Mouse (Mus musculus) mature B cell (primary cell): Measurements from ENCODE around the gene Stk17b.
"Not testable (repeated sequence)": the region's sequence is repeated elsewhere in the genome, so short reads cannot be mapped to it uniquely, and the experiment has no call there.

Experiments
- in situ Hi-C: fragments of 300-500 bp; cut with MboI; formaldehyde crosslinking; loops from 2 replicates; pipeline ENCODE4 v1.14.3; 2019

The Stk17b gene

DNA sequence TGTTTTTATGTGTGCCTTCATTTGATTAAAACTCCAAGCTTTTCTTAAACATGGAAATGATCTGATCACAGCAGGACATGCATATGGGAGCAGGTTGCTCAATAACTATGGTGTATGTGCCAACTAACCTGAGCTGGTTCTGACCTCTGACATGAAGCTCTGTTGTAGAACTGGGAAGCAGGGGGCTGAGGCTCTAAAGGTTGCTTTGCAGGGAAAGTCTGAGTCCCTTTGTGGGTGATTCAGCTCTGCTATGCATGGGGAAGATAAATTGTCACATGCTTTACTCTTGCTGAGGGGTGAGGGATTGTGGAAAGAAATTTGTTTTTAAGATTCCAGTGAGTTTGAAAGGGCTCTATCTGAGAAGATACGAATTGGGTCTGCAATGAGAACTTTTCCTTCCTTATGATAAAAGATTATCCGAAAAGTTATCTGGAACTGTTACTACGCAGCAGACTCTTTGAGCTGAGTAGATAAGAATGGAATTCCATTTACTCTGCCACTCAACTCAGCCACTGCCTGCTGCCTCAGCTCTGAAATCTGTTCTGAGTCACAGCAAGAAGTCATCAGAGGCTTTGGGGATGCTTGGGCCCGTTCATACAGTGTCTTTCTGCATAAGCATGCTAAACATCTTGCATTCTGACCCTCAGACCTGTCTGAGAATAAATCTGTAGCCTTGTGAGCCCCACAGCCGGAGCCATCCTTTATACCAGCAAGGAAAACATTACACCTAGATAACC is 56.4 kb downstream of the Stk17b start:
- in situ Hi-C loops = no loop called here

DNA sequence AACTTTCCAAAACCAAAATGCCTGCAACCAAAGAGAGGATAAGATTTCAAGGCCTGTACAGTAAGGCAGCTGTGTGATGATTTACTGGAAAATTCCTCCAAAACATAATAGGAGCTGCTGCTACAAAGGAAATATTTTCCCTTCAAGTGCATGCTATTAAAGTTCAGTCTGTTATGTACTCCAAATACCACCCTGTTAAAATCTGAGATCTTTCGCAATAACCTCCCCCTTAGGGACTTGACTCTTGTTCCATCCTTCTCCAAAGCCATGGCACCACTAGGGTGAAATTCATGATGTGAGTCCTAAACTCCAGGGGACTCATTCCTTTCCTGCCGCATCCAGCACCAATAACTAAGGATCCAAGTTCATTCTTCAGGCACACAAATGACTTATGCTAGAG is 58.1 kb downstream of the Stk17b start:
- in situ Hi-C loops = no loop called here

DNA sequence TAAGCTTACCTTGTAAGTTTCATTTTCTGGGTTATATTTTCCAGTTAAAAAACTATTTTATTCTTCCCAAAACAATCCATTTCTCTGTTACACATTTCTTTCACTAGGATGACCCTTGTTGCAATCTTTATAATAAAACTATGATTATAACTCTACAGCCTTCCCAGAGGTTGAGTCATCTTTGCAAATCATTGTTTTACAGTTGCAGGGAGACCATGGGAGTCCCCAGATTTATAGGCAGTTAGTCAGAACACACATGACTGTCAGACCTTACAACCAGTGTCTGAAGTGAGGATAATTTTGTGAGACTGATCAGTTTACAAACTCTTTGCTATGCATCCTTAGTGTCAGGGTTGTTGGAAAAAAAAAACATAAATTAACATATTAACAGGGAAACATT is 63.7 kb downstream of the Stk17b start:
- in situ Hi-C loops = no loop called here

DNA sequence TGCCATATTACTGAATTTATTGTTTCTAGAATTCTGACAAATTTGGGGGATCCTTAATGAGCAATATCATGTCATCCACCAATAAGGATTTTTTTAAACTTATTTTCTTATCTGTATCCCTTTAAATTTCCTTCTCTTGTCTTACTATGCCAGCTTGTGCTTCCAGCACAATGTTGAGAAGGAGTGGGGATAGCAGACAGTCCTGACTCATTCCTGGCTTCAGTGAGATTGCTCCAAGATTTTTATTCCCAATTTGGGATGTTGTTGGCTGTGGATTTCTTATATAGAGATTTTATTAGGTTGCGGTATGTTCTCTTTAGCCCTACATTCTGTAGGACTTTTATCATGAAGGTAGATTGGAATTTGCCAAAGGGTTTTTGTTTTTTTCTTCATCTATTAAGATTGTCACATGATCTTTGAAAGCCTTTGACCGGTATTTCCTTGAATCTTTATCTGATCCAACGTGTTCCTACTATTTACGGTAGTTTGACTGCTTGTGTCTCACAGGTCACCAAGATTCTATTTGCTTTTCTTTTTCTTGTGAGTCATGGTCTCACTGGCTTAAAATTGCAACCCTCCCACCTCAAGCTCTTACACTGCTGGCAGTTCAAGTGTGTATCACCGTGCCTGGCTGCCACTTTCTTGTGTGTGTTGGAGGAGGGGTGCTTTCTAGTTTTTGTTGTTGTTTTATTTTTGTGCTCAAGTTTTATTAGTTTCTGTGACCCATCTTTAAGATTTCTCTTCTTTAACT is 64.2 kb downstream of the Stk17b start:
- in situ Hi-C loops = no loop called here

DNA sequence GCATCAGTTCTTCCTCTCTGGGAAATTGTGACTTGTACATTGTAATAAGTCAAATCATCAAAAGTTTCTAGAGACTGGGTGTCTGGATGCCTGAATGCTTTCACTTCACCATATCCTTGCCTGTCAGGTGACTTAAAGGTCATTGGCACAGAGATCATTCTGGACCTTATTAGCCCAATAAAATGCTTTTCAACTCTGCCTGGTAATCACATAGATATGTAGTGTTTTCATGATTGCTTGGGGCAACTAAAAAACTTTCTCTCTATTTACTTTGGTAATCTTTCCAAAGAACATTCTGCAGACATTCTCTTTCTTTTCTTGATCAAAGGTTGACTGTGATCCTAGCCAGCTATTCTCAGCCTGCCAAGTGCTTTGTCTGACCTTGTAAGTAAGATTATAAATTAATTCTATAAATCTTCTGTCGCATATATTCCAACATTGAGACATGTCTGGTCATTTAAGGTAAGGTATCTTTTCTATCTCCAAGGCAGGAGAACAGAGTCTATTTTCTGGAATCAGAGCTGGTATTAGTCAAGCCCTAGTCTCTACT is 69.0 kb downstream of the Stk17b start:
- in situ Hi-C loops = no loop called here

DNA sequence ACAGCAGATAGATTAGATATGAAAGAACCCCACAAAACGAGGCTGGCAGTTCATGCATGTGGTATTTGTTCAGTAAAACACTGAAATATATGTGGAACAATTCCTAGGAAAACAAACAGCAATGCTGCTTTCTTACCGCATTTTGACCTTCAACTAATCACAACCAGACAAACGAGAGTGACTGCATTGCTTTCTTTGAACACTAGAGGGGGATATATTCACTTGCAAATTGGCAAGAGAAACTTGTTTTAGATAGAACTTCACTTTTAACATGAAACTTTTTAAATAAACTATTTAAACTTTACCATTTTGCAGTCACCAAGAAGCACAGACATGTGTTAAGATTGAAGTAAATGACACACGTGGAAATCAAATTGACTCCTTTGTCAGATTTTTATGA is 69.6 kb downstream of the Stk17b start:
- in situ Hi-C loops = no loop called here

DNA sequence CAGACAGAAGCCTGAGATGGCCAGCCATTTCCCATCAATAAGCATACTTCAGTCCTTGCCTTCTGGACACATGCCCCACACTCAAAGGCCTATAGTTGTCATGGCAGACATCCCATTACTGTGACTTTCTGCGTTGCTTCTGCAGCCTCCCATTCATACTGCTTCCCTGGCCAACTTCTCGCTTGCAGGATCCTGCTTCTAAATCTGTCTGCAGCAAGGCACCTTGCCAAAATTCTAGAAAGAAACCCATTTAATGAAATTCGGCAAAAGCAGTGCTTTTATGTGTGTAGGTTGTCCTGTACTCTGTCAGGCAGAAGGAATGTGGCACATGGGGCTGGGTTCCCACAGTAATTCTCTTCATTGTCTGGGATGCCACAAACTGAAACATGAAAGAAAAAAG is 71.6 kb downstream of the Stk17b start:
- in situ Hi-C loops = not testable (repeated sequence)

DNA sequence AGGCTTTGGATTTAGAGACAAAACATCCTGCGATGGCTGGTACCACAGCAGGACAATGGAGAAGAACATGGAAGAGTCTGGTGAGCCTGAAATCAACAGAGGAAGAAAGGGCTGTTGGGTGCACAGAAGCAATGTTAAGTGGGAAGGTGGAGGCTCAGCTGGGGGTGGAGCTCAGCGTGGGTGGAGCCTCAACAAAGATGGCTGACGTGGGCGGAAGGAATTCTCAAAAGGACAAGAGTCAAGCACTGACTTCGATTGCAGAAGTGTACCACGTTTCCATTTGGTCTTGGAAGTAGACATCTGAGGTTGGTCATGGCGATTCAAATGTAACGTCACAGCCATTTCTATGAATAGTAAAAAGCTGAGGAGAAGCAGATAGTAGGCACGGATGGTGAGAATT is 74.0 kb downstream of the Stk17b start:
- in situ Hi-C loops = no loop called here

DNA sequence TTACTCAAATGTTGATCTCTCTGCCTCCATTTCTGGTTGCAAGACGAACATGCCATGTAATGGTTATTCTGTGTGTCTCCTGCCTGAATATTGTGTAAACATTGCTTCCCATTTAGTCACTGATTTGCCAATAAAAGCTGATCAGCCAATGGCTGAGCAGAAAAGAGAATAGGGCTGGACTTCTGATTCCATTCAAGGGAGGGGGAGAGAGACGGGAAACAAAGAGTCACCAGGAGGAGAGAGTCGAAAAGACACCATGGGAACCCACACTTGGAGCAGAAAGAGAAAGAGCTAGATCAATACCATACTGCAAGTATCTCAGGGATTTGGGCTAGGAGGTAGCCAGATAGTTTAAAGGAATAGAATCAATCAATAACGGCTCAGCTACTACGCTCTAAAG is 75.4 kb downstream of the Stk17b start:
- in situ Hi-C loops = not testable (repeated sequence)

DNA sequence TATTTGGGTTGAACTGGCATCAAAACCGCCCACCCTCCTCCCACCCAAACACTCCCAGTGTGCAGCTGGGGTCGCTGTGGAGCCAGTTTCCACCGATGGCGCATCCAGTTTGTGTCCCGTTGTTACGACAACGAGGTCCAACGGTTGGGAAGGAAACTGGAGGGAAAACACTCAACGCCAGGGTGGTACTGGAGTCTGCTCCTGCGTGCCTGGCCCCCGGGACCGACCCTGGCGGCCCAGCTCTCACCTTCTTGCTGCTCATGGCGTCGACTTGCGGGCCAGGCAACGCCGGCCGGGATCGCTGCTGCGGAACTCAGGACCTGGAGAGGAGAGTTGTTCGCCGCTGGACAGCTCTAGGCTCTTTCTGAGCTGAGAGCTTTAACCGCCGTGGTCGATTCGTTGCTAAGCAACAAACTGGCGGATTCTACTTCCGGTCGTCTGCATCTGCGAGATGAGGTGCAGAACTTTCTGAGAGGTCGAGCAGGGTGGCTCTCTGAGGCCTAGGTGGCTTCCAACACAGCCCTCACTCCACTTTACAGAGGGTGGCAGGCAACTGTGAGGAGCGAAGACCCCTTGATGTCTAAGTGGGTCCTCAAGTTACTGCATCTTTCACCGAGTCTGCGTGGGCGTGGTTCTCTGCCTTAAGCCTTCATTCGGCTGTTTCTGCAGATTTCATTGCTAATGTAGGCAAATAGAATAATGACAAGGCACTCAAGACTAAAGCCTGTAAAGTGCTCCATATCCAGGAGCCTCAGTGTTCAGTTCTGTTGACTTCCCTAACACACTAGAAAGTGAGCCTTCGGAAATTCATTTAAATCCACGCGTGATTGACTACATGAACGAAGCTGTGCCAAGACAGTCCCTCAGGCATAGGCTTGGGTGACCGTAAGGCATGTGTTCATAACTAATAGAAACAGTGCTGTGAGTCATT is 78.3 kb downstream of the Stk17b start, which contains the start of gene Dnah7a:
Gene Dnah7a (minus strand): TSS at position 354 of the 931 bp plus-strand sequence.
- in situ Hi-C loops = no loop called here
